Mouse (Mus musculus): ENCODE results near the gene Olfr998. TPM values are rescaled to one million over a fixed set of nuclear protein-coding genes. Genes with fewer than 3 reads are reported as not detected.

Gene Olfr998
- not detected for polyA plus RNA-seq (2017; shearing (Covaris generic))

DNA sequence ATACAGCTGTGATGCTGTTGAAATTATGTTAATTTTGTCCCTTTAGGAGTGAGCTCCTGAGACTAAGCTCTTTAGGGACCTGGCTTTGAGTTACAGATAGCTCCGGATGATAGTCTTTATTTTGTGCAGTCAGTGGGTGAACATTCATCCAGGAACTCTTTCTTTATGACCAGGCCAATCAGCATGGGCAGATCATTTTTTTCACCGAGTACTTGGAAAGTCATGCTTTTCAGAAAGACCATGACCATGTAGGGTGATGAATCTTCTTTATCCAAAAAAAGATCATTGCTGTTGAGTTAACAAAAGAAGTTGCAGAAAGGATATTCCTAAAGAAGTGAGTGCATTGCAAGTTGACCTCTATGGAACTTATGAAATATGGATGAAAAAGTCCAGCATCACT, at the start of gene Olfr998:
TSS of gene Olfr998 (plus strand) at position 301 of the 400 bp plus-strand sequence.

DNA sequence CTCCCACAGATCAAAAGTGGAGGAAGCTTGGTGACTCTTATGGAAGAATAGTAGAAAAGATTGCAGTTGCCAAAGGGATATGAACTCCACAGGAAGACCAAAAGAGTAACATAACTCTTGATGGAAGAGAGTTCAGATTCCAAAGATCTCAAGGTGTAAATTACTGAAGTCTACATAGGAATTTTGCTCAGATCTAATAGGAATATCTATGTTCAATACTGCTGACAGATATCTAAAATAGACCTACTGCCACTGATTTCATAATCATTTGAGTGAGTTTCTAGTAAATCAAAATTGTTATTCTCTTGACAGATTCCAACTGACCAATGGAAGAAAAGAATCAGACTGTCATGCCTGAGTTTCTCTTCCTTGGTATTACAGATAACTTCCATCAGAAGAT, 9.8 kb upstream of the Olfr998 start, which contains the start of gene Olfr996:
TSS of gene Olfr996 (plus strand) at position 301 of the 400 bp plus-strand sequence.

DNA sequence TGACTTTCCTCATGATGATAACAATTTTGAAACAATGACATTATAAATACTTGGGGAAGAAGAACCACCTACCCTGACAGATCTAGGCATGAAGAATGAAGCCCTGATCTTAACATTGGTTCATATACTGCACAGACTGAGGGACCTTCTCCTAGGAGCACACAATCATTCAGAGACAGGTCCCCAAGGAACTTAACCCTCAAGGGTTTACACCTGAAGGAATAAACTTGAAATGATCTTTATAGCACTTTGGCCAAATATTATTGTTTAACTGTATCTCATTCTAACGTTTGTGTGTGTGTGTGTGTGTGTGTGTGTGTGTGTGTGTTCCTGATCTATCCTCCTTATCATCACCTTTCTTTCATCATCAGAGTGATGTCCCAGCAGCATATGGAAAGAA, 23.1 kb downstream of the Olfr998 start, which contains the start of gene Olfr1000:
TSS of gene Olfr1000 (minus strand) at position 101 of the 400 bp plus-strand sequence.

Other genes starting within 250 kb of the Olfr998 start
- not detected for gene Olfr987, start 249.6 kb upstream of the Olfr998 start, polyA plus RNA-seq (2017; shearing (Covaris generic))
- not detected for gene Olfr988, start 225.7 kb upstream of the Olfr998 start, polyA plus RNA-seq (2017; shearing (Covaris generic))
- gene Olfr992, start 179.5 kb upstream of the Olfr998 start, polyA plus RNA-seq (2017; shearing (Covaris generic)) = not detected
- not detected for gene Olfr993, start 174.1 kb upstream of the Olfr998 start, polyA plus RNA-seq (2017; shearing (Covaris generic))
- not detected for gene Olfr994, start 152.5 kb upstream of the Olfr998 start, polyA plus RNA-seq (2017; shearing (Covaris generic))
- gene Olfr995, start 145.3 kb upstream of the Olfr998 start, polyA plus RNA-seq (2017; shearing (Covaris generic)) = 0.29 TPM
- gene 4833423E24Rik, start 69.9 kb upstream of the Olfr998 start, polyA plus RNA-seq (2017; shearing (Covaris generic)) = not detected
- not detected for gene Olfr996, start 9.7 kb upstream of the Olfr998 start, polyA plus RNA-seq (2017; shearing (Covaris generic))
- gene Olfr1000, start 23.0 kb downstream of the Olfr998 start, polyA plus RNA-seq (2017; shearing (Covaris generic)) = 0.27 TPM
- not detected for gene Olfr1002, start 61.8 kb downstream of the Olfr998 start, polyA plus RNA-seq (2017; shearing (Covaris generic))
- gene Olfr154, start 75.5 kb downstream of the Olfr998 start, polyA plus RNA-seq (2017; shearing (Covaris generic)) = not detected
- gene Olfr1006, start 89.8 kb downstream of the Olfr998 start, polyA plus RNA-seq (2017; shearing (Covaris generic)) = not detected
- not detected for gene Olfr1008, start 100.5 kb downstream of the Olfr998 start, polyA plus RNA-seq (2017; shearing (Covaris generic))
- not detected for gene Olfr1009, start 126.5 kb downstream of the Olfr998 start, polyA plus RNA-seq (2017; shearing (Covaris generic))
- not detected for gene Olfr1012, start 173.8 kb downstream of the Olfr998 start, polyA plus RNA-seq (2017; shearing (Covaris generic))
- gene Olfr1013, start 178.2 kb downstream of the Olfr998 start, polyA plus RNA-seq (2017; shearing (Covaris generic)) = 0.11 TPM
- 0.21 TPM for gene Olfr1014, start 183.8 kb downstream of the Olfr998 start, polyA plus RNA-seq (2017; shearing (Covaris generic))
- gene Olfr1015, start 193.1 kb downstream of the Olfr998 start, polyA plus RNA-seq (2017; shearing (Covaris generic)) = 0.51 TPM
- gene Olfr1016, start 213.6 kb downstream of the Olfr998 start, polyA plus RNA-seq (2017; shearing (Covaris generic)) = 1.2 TPM
- gene Olfr1018, start 229.5 kb downstream of the Olfr998 start, polyA plus RNA-seq (2017; shearing (Covaris generic)) = not detected

Measured in effector memory CD4-positive, alpha-beta T cell, adult 7 months (primary cell).